Mouse (Mus musculus) intestine, embryonic 14.5 days (tissue): ENCODE measurements at regions not wholly inside any gene's neighbourhood (a gene's known extent, or its start where the extent isn't known, plus 50 kb on each side); places are given as distances from the start of the nearest gene placed in this dataset.

Experiments used
- ATAC-seq: fragments of 200-750 bp; cut with Nextera tagmentation; replicated peaks from 2 replicates; pipeline ENCODE4 v1.8.0; 2017; ENCODE audit warnings: low read depth, moderate number of reproducible peaks, moderate TSS enrichment, moderate library complexity; ENCODE audit not compliant: low FRiP score, low TSS enrichment
- DNase-seq: peaks from one replicate; pipeline ENCODE4 v3.0.0-alpha.2; 2018; ENCODE audit warnings: low spot score
- H3K27ac ChIP-seq: fragments of 300-500 bp; sonication (generic); 2 replicates; pipeline ENCODE4 v1.5.1; 2014; ENCODE audit warnings: low read depth, mild to moderate bottlenecking, control low read depth
- H3K27me3 ChIP-seq: fragments of 300-500 bp; sonication (generic); replicated peaks from 2 replicates; pipeline ENCODE4 v1.6.1; 2014; ENCODE audit warnings: low read length, control low read depth; ENCODE audit not compliant: control insufficient read depth, insufficient read depth
- H3K36me3 ChIP-seq: fragments of 300-500 bp; sonication (generic); 2 replicates; pipeline ENCODE4 v1.6.1; 2014; ENCODE audit warnings: low read length, control low read depth; ENCODE audit not compliant: control insufficient read depth, insufficient read depth
- H3K4me1 ChIP-seq: fragments of 300-500 bp; sonication (generic); replicated peaks from 2 replicates; pipeline ENCODE4 v1.6.1; 2014; ENCODE audit warnings: low read length, control low read depth, mixed read lengths; ENCODE audit not compliant: control insufficient read depth, insufficient read depth
- H3K4me2 ChIP-seq: fragments of 300-500 bp; sonication (generic); 2 replicates; pipeline ENCODE4 v1.6.1; 2014; ENCODE audit warnings: low read length
- H3K4me3 ChIP-seq: fragments of 300-500 bp; sonication (generic); 2 replicates; pipeline ENCODE4 v1.5.1; 2014; ENCODE audit warnings: low read depth, low read length, control low read depth, mixed read lengths
- H3K9ac ChIP-seq: fragments of 300-500 bp; sonication (generic); 2 replicates; pipeline ENCODE4 v1.6.1; 2014; ENCODE audit warnings: mild to moderate bottlenecking, low read length
- H3K9me3 ChIP-seq: fragments of 300-500 bp; sonication (generic); 2 replicates; pipeline ENCODE4 v1.6.1; 2016; ENCODE audit warnings: low read length, control low read depth; ENCODE audit not compliant: control insufficient read depth
- WGBS: fragments of 180-500 bp; shearing (Covaris S2); extraction: QIAGEN DNeasy Blood & Tissue Kit; methylation state at CpG from one replicate; pipeline ENCODE4 v1.1.7; 2014; 5-methylcytosine and 5-hydroxymethylcytosine counted together

DNA sequence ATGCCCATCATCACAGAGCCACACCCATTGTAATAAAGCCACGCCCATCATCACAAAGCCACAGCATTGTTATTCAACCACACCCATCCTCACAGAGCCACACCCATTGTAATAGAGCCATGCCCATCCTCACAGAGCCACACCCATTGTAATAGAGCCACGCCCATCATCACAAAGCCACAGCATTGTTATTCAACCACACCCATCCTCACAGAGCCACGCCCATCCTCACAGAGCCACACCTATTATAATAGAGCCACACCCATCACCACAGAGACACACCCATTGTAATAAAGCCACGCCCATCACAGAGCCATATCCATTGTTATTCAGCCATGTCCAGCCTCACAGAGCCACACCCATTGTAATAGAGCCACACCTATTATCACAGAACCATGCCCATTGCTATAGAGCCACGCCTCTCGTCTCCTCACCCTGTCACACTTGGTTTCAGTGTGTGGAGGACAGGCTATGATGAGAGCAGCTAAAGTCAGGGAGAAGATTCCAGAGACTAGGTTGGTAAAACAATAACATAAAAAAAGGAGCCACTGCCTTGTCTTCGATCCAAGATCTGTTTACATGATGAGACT, 85.6 kb downstream of the Gxylt1 start:
- WGBS, result 84% methylated on average over 7 of the region's 7 CpGs
- H3K9ac ChIP-seq, result no peak overlapping the region
- H3K4me2 ChIP-seq, result no peak overlapping the region
- DNase-seq (no peak), ATAC-seq (no peak)
- no peaks in the 10 kb centered on the region for H3K27me3 ChIP-seq
- H3K9me3 ChIP-seq, result no peaks in the 10 kb centered on the region
- H3K27ac ChIP-seq, result no peak overlapping the region
- no peaks in the 10 kb centered on the region for H3K4me1 ChIP-seq
- no peaks in the 10 kb centered on the region for H3K36me3 ChIP-seq
- no peak overlapping the region for H3K4me3 ChIP-seq

DNA sequence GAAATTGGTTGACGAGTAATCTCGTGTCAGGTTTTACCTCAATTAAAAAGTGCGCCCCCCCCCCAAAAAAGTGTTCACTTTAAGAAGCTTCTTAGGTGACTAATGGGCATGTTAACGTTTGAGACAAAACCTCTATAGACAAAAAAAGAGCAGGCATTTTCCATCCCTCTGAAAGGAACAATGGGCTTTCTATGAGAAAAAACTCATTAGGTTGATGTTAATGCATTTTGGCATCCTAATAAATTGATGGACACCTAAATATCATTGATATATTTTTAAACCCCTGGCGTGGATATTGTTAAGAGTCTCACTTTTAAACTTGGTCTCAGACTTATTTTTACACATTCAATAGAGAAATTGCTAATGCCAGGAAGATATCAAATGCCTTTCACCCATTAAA, 98.8 kb downstream of the Gxylt1 start:
- WGBS, result 77% methylated on average over 5 of the region's 5 CpGs
- no peak overlapping the region for H3K27ac ChIP-seq
- no peak for ATAC-seq
- no peaks in the 10 kb centered on the region for H3K9me3 ChIP-seq
- H3K36me3 ChIP-seq, result no peaks in the 10 kb centered on the region
- H3K4me2 ChIP-seq, result no peak overlapping the region
- no peaks in the 10 kb centered on the region for H3K27me3 ChIP-seq
- H3K4me1 ChIP-seq, result no peaks in the 10 kb centered on the region
- DNase-seq, result no peak
- no peak overlapping the region for H3K4me3 ChIP-seq
- no peak overlapping the region for H3K9ac ChIP-seq

DNA sequence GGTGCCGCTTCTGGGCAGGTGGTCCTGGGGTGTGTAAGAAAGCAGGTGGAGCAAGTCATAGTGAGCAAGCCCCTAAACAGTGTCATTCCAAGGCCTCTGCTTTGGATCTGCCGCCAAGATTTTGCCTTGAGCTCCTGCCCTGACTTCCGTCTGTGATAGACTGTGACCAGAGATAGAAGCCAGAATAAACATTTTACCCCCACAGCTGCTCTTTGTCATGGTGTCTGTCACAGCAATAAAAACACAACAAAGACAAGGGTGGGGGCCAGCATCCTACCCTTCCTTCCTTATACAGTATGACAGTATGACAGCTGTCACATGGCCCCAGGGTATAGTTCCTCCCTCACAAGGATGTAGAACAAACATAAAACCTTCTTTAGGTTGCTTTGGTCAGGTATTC, 106.2 kb downstream of the Gxylt1 start:
- Histone ChIP-seq H3K36me3 (no peaks in the 10 kb centered on the region), H3K9ac (no peak overlapping the region), H3K4me2 (no peak overlapping the region), H3K9me3 (no peaks in the 10 kb centered on the region), H3K27me3 (no peaks in the 10 kb centered on the region), H3K4me1 (no peaks in the 10 kb centered on the region), H3K27ac (no peak overlapping the region), H3K4me3 (no peak overlapping the region)
- WGBS, result 48% methylated on average over 3 of the region's 3 CpGs
- DNase-seq, result no peak
- no peak for ATAC-seq

DNA sequence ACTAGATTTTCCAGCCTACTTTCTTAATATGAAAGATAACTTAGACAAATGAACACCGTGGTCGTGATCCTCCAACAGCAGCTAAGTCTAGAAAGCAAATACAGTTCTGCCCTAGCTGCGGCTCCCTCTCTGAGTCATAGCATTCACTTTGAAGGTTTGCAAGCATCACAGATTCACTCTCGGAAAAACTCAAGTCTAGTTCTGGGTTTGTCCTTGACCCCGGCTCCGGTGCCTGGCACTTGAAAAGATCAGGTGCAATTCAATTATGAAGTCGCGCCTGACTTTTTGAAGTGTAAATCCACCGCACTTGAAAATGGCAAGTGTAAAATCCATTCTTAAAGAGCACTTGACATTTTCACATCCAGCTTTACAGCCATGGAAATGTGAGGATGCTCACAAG, 107.5 kb downstream of the Gxylt1 start:
- Histone ChIP-seq H3K9me3 (no peaks in the 10 kb centered on the region), H3K9ac (no peak overlapping the region), H3K4me1 (no peaks in the 10 kb centered on the region), H3K27ac (no peak overlapping the region), H3K4me3 (no peak overlapping the region), H3K27me3 (no peaks in the 10 kb centered on the region), H3K36me3 (no peaks in the 10 kb centered on the region), H3K4me2 (no peak overlapping the region)
- ATAC-seq, result no peak
- WGBS, result 90% methylated on average over 9 of the region's 9 CpGs
- no peak for DNase-seq

DNA sequence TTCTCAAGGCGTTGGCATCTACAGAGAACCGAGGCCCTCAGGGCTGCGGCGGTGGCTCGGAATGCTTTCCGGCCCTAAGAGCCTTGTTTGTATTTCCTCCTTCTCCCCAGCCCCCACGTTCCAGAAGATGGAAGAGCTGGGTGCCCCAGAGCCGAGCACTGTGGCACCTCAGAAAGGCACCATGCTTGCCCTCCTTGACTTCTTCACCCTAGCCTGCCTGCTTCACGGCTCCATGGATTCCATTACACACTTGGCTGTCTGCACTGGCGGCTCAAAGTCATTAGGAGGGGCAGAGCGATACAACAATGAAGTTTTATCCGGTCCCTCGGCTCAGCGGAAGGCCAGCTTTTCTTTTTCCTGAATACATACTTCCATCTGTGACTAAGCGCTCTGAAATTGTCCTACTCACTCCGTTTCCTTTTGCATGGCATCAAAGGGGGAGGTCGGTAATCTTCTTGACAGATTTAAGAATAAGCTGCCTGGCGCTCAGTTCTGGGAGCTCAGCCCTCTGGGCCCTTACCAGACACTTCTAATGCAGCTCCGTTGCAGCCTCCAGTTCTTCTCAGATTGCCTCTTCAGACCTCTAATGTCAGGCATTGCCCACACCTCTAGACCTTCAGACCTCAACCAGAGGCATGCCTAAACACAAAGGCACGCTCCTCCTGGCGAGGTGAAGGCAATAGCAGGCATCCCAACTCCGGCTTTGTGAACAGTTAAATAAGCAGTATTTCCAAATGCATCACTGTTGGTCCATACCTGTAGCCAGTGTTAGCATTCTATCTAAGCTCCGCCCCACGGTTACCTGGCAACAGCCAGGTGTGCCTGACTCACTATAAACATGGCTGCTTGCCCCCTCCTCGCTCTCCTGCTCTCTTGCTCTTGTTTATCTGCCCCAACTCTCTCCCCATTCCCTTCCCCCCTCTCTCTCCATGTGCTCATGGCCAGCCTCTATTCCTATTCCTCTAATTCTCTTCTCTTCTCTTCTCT, 112.8 kb downstream of the Gxylt1 start:
- no peaks in the 10 kb centered on the region for H3K36me3 ChIP-seq
- no peak overlapping the region for H3K4me3 ChIP-seq
- DNase-seq (no peak), ATAC-seq (no peak)
- H3K9ac ChIP-seq, result no peak overlapping the region
- no peak overlapping the region for H3K4me2 ChIP-seq
- H3K27me3 ChIP-seq, result no peaks in the 10 kb centered on the region
- H3K27ac ChIP-seq, result no peak overlapping the region; the same call in 1 of the 2 replicates
- no peaks in the 10 kb centered on the region for H3K4me1 ChIP-seq
- H3K9me3 ChIP-seq, result no peaks in the 10 kb centered on the region
- whole genome bisulfite sequencing, result 80% methylated on average over 25 of the region's 25 CpGs

DNA sequence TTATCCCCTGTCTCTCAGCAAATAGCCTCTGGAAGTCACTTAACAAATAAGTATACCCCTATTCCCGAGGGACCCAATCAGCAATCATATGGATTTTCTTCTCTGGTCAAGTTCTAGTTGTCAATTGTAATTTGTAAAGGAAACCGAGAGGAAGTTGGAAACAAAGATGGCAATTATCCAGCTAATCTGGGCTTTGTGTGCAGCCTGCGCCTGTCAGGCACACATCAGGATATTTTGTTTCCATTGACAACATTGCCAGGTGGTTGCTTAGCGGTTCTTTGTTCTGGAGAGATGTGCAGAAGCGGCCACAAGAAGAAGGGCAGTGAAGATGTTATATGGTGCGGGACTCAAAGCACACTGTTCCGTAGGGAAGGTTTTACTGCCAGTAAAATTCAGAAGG, 113.7 kb downstream of the Gxylt1 start:
- no peak overlapping the region for H3K4me3 ChIP-seq
- no peaks in the 10 kb centered on the region for H3K9me3 ChIP-seq
- no peak overlapping the region for H3K9ac ChIP-seq
- no peak for DNase-seq
- no peaks in the 10 kb centered on the region for H3K27me3 ChIP-seq
- H3K27ac ChIP-seq, result no peak overlapping the region; the same call in 1 of the 2 replicates
- H3K4me2 ChIP-seq, result no peak overlapping the region
- 80% methylated on average over 7 of the region's 7 CpGs for WGBS
- ATAC-seq, result no peak
- no peaks in the 10 kb centered on the region for H3K36me3 ChIP-seq
- no peaks in the 10 kb centered on the region for H3K4me1 ChIP-seq

DNA sequence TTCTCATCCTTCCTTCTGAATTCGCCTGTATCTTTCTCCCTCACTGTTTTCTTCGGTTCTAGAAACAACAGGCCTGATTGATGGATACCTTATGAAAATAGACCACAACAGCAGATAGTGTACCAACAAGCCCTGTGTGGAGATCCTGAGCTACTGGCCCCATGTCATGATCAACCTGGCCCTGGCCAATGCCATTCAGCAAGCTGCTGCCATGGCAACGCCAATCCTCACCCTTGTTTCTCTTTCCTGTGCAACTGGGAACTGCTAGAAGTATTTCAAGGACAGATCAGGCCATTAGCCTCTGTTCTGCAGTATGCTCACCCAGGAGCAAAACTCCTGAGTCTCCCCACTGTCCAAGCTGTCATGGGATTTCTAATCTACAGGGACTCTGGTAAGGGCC, 119.2 kb downstream of the Gxylt1 start:
- no peak overlapping the region for H3K9ac ChIP-seq
- ATAC-seq, result no peak

DNA sequence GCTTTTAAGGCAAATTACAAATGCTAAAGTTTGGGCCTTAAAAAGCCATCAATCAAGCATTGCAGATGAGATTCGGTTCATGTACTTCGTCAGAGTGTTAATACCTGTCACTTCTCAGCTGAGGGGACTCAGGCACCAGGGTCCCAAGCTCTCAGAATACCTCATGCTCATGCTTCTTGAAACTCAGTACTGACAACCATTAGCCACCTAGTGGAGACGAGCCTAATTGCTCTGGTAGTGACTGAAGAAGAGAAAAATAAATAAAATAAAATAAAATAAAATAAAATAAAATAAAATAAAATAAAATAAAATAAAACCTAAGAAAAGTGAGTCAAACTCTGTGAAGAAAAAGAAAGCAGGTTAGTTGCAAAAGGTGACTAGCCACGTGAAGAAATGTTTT, 121.0 kb downstream of the Gxylt1 start:
- 49% methylated on average over 4 of the region's 4 CpGs for WGBS
- no peak for ATAC-seq
- Histone ChIP-seq H3K27me3 (no peaks in the 10 kb centered on the region), H3K4me3 (no peak overlapping the region), H3K9me3 (no peaks in the 10 kb centered on the region), H3K27ac (no peak overlapping the region), H3K4me2 (no peak overlapping the region), H3K4me1 (no peaks in the 10 kb centered on the region), H3K36me3 (no peaks in the 10 kb centered on the region), H3K9ac (no peak overlapping the region)
- no peak for DNase-seq

More for the DNA sequence above, 119.2 kb downstream of the Gxylt1 start:
- H3K4me2 ChIP-seq, result no peak overlapping the region
- WGBS, result 82% methylated on average over 3 of the region's 3 CpGs
- no peaks in the 10 kb centered on the region for H3K36me3 ChIP-seq
- no peak overlapping the region for H3K4me3 ChIP-seq
- H3K4me1 ChIP-seq, result no peaks in the 10 kb centered on the region
- no peaks in the 10 kb centered on the region for H3K9me3 ChIP-seq
- no peak for DNase-seq
- H3K27me3 ChIP-seq, result no peaks in the 10 kb centered on the region
- H3K27ac ChIP-seq, result no peak overlapping the region
